Mouse (Mus musculus): ENCODE results near the gene Nbas. TPM values are rescaled to one million over a fixed set of nuclear protein-coding genes. Genes with fewer than 3 reads are reported as not detected.

The Nbas gene
- polyA plus RNA-seq, 1 experiment from 2014 or later = 8.0 TPM

- H3K9ac ChIP-seq (ENCODE audit: low read depth, low read length) = no peak overlapping the region
- H3K4me2 ChIP-seq (ENCODE audit: low read length) = no peak overlapping the region
- no peak overlapping the region for H3K4me3 ChIP-seq (replicated peaks; ENCODE audit: low read depth, low read length)
- DNase-seq (ENCODE audit: low spot score) (no peak), ATAC-seq (replicated peaks; ENCODE audit: low FRiP score, low read depth) (no peak)
- no peaks in the 10 kb centered on the region for H3K27me3 ChIP-seq (ENCODE audit: insufficient read depth, low read length)
- no peaks in the 10 kb centered on the region for H3K4me1 ChIP-seq (replicated peaks; ENCODE audit: insufficient read depth, low read length)
- H3K27ac ChIP-seq = no peak overlapping the region
- no peak for TF ChIP-seq CTCF (IDR thresholded peaks at IDR 0.05; ENCODE audit: low read depth)
- WGBS = 92% methylated on average over 3 of the region's 3 CpGs
- H3K9me3 ChIP-seq (replicated peaks; ENCODE audit: low read length) = no peaks in the 10 kb centered on the region
- H3K36me3 ChIP-seq (ENCODE audit: insufficient read depth, low read length) = no peaks in the 10 kb centered on the region
Measured at GRCm38 (mm10) chr12:13500191-13500590, 231.3 kb downstream of the Nbas start.

DNA sequence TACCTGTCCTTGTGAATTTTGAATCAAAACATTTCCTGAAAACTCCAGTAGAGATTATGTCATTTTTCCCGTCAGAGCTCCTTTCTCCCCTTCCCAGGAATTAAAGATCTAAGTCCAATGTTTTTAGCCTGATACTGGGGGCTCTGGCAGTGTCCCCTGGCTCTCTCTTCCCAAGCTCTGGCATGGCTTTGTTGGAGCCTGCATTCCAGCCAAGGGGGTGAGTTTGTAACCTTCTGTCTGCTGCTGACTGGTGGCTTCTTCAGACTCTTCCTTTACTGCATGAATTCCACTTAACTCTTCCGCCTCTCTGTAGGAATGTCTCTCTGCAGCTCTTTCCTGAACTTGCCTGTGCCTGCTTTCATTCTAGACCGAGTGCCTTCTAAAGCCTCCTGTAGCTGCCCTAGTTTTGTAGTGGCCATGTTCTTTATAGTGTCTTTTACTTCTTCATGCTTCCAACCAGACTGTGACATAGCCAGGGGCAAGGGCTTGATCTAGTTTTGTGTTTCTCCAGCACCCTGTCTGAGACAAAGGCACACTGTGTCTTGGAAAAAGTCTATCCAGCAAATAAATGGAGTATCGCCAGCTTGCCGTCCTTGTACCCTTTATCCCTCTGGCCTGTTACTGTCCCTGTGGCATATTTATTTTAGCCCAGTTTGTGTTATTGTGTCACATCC is 236.0 kb downstream of the Nbas start:
- no peaks in the 10 kb centered on the region for H3K36me3 ChIP-seq (ENCODE audit: insufficient read depth, low read length)
- no peak overlapping the region for H3K9ac ChIP-seq (ENCODE audit: low read depth, low read length)
- ATAC-seq (replicated peaks; ENCODE audit: low FRiP score, low read depth) (no peak), DNase-seq (ENCODE audit: low spot score) (no peak)
- H3K4me2 ChIP-seq (ENCODE audit: low read length) = no peak overlapping the region
- H3K4me1 ChIP-seq (replicated peaks; ENCODE audit: insufficient read depth, low read length) = no peaks in the 10 kb centered on the region
- H3K27me3 ChIP-seq (ENCODE audit: insufficient read depth, low read length) = no peaks in the 10 kb centered on the region
- no peak overlapping the region for H3K27ac ChIP-seq
- WGBS = 90% methylated on average over 5 of the region's 5 CpGs
- no peaks in the 10 kb centered on the region for H3K9me3 ChIP-seq (replicated peaks; ENCODE audit: low read length)
- H3K4me3 ChIP-seq (replicated peaks; ENCODE audit: low read depth, low read length) = no peak overlapping the region
- TF ChIP-seq CTCF (IDR thresholded peaks at IDR 0.05; ENCODE audit: low read depth) = no peak

- H3K4me3 ChIP-seq (replicated peaks; ENCODE audit: low read depth, low read length) = no peak overlapping the region
- no peak for ATAC-seq (replicated peaks; ENCODE audit: low FRiP score, low read depth)
- H3K9ac ChIP-seq (ENCODE audit: low read depth, low read length) = no peak overlapping the region
- no peak for TF ChIP-seq CTCF (IDR thresholded peaks at IDR 0.05; ENCODE audit: low read depth)
- 34% methylated on average over 1 of the region's 1 CpGs for WGBS
- H3K36me3 ChIP-seq (ENCODE audit: insufficient read depth, low read length) = 0 out of 2 replicates have a peak, but pooled peaks cover 3% of the 10 kb centered on the region
- H3K4me2 ChIP-seq (ENCODE audit: low read length) = no peak overlapping the region
- no peaks in the 10 kb centered on the region for H3K4me1 ChIP-seq (replicated peaks; ENCODE audit: insufficient read depth, low read length)
- no peak overlapping the region for H3K27ac ChIP-seq
- H3K9me3 ChIP-seq (replicated peaks; ENCODE audit: low read length) = no peaks in the 10 kb centered on the region
- no peaks in the 10 kb centered on the region for H3K27me3 ChIP-seq (ENCODE audit: insufficient read depth, low read length)
- no peak for DNase-seq (ENCODE audit: low spot score)
Measured at GRCm38 (mm10) chr12:13518082-13518481, 249.1 kb downstream of the Nbas start.

DNA sequence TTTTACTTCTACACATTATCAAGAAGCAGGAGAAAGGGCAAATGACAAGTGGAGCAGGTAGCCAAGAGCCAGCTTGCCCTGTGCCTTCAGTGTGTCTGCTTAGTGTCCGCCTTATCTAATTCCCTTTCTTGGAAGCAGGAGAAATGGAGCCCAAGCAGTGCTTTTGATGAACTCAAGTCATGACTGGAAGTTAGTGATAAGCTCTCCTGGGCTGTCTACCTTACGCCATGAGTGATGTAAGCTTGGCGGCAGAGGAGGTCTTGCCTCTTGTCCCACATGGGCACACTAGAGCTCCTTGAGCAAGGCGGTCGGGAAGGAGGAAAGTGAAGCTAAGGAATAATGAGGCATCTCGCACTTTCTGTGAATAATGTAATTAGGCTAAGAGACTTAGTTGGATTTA is 250.5 kb downstream of the Nbas start:
- DNase-seq (ENCODE audit: low spot score) (no peak), ATAC-seq (replicated peaks; ENCODE audit: low FRiP score, low read depth) (no peak)
- H3K4me2 ChIP-seq (ENCODE audit: low read length) = no peak overlapping the region
- H3K9ac ChIP-seq (ENCODE audit: low read depth, low read length) = no peak overlapping the region
- no peak overlapping the region for H3K27ac ChIP-seq
- H3K27me3 ChIP-seq (ENCODE audit: insufficient read depth, low read length) = no peaks in the 10 kb centered on the region
- no peaks in the 10 kb centered on the region for H3K4me1 ChIP-seq (replicated peaks; ENCODE audit: insufficient read depth, low read length)
- no peak for TF ChIP-seq CTCF (IDR thresholded peaks at IDR 0.05; ENCODE audit: low read depth)
- H3K4me3 ChIP-seq (replicated peaks; ENCODE audit: low read depth, low read length) = no peak overlapping the region
- WGBS = 97% methylated on average over 6 of the region's 6 CpGs
- H3K36me3 ChIP-seq (ENCODE audit: insufficient read depth, low read length) = 0 out of 2 replicates have a peak, but pooled peaks cover 3% of the 10 kb centered on the region
- no peaks in the 10 kb centered on the region for H3K9me3 ChIP-seq (replicated peaks; ENCODE audit: low read length)

- H3K9ac ChIP-seq (ENCODE audit: low read depth, low read length) = no peak overlapping the region
- H3K36me3 ChIP-seq (ENCODE audit: insufficient read depth, low read length) = no peaks in the 10 kb centered on the region
- H3K27ac ChIP-seq = no peak overlapping the region
- ATAC-seq (replicated peaks; ENCODE audit: low FRiP score, low read depth) = no peak
- no peak overlapping the region for H3K4me2 ChIP-seq (ENCODE audit: low read length)
- H3K4me3 ChIP-seq (replicated peaks; ENCODE audit: low read depth, low read length) = no peak overlapping the region
- 79% methylated on average over 1 of the region's 1 CpGs for WGBS
- H3K9me3 ChIP-seq (replicated peaks; ENCODE audit: low read length) = no peaks in the 10 kb centered on the region
- peak; percentile 62 for TF ChIP-seq CTCF (IDR thresholded peaks at IDR 0.05; ENCODE audit: low read depth)
- H3K27me3 ChIP-seq (ENCODE audit: insufficient read depth, low read length) = no peaks in the 10 kb centered on the region
- H3K4me1 ChIP-seq (replicated peaks; ENCODE audit: insufficient read depth, low read length) = no peaks in the 10 kb centered on the region
- no peak for DNase-seq (ENCODE audit: low spot score)
Measured at GRCm38 (mm10) chr12:13532731-13533365, 263.9 kb downstream of the Nbas start.

- H3K9ac ChIP-seq (ENCODE audit: low read depth, low read length) = no peak overlapping the region
- no peaks in the 10 kb centered on the region for H3K4me1 ChIP-seq (replicated peaks; ENCODE audit: insufficient read depth, low read length)
- no peaks in the 10 kb centered on the region for H3K27me3 ChIP-seq (ENCODE audit: insufficient read depth, low read length)
- WGBS = 91% methylated on average over 4 of the region's 4 CpGs
- no peak for TF ChIP-seq CTCF (IDR thresholded peaks at IDR 0.05; ENCODE audit: low read depth)
- no peak for DNase-seq (ENCODE audit: low spot score)
- no peak overlapping the region for H3K27ac ChIP-seq
- no peak overlapping the region for H3K4me3 ChIP-seq (replicated peaks; ENCODE audit: low read depth, low read length)
- no peak overlapping the region for H3K4me2 ChIP-seq (ENCODE audit: low read length)
- H3K36me3 ChIP-seq (ENCODE audit: insufficient read depth, low read length) = no peaks in the 10 kb centered on the region
- no peak for ATAC-seq (replicated peaks; ENCODE audit: low FRiP score, low read depth)
- H3K9me3 ChIP-seq (replicated peaks; ENCODE audit: low read length) = no peaks in the 10 kb centered on the region
Measured at GRCm38 (mm10) chr12:13539171-13539570, 270.2 kb downstream of the Nbas start.
